Mouse (Mus musculus) thymus, postnatal 0 days (tissue): ENCODE measurements around the gene Ing2. TPM values are rescaled to one million over a fixed set of nuclear protein-coding genes. Genes with fewer than 3 reads are reported as not detected.

Source experiments
- polyA plus RNA-seq: library from polyadenylated mRNA; unstranded; fragments of >200 nt; fragmentation: Nextera tagmentation; extraction: Ambion mirVana; gene quantifications from 2 replicates; pipeline ENCODE4 v1.2.1, GENCODE M21; 2015

Ing2 gene
- polyA plus RNA-seq, 1 experiment from 2014 or later: 21.5 TPM

Other genes with a start within 250 kb of the Ing2 start
- gene Stox2, start 229.2 kb downstream of the Ing2 start, polyA plus RNA-seq: 1.8 and 2.6 TPM in 2 replicates
- gene Trappc11, start 142.1 kb downstream of the Ing2 start, polyA plus RNA-seq: 26.5 and 27.0 TPM in 2 replicates
- gene Rwdd4a, start 141.9 kb downstream of the Ing2 start, polyA plus RNA-seq: 74.1 and 75.2 TPM in 2 replicates
- gene Cdkn2aip, start 38.4 kb upstream of the Ing2 start, polyA plus RNA-seq: 36.1 and 36.5 TPM in 2 replicates
- not detected in 2 replicates for gene Cldn24, start 146.6 kb upstream of the Ing2 start, polyA plus RNA-seq
- not detected in 2 replicates for gene Cldn22, start 148.9 kb upstream of the Ing2 start, polyA plus RNA-seq